Mouse (Mus musculus): ENCODE measurements around the gene Spns2. TPM values are rescaled to one million over a fixed set of nuclear protein-coding genes. Genes with fewer than 3 reads are reported as not detected.

Gene Spns2
- total RNA-seq, 1 experiment from 2014 or later: 3.3 TPM

DNA sequence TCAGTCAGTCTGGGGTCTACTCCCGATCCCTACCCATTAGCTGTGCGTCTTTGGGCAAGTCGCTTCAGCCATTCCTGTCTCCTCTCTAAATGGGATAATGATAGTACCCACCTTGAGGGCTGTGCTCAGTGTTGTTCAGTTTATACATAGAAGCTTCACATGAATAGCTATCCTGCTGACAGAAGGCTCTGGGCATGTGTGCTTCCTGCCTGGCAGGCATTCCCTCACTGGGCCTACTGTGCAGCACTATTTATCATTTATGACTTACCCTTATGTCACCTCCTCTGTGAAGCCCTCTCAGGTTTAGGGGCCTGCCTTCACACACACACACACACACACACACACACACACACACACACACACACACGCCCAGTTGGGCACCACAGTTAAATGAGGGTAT lies 10.4 kb upstream of the Spns2 start:
- no peak for DNase-seq

DNA sequence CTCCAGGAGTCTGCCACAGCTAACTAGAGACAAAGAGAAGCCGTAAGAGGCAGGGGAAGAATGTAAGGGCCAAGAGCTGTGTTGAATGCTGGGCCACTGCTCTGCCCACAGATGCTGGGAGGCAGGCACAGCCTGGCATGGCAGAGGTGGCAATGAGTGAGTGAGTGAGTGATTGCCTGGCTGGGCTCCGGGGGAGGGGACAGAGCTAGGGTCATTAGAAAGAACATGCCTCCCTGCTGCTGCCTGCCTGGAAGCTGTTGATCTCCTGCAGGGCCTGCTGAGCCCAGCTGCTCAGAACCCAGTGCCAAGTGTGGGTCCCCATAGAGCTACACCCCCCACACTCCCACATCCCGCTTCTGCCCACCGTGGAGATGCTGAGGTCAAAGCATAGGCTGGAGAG lies 7.7 kb upstream of the Spns2 start:
- DNase-seq: no peak

DNA sequence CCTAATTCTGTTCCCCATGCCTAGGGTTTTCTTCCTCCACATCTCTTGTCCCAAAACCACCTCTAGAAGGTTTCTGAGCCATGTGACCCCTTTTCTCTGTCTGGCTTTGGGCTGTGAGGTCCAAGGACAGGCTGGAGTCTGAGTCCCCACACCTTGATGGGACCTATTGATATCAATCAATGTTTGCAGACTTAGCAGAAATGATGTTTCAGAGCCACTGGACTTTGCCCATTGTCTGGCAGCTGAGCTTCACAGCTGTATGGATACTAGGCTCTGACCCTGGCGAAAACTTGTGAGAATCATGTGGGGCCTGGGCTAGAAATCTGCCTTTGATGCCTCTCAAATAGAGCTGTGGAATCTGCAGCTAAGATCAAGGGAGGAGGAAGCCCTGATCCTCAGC lies 7.1 kb upstream of the Spns2 start:
- DNase-seq: no peak

DNA sequence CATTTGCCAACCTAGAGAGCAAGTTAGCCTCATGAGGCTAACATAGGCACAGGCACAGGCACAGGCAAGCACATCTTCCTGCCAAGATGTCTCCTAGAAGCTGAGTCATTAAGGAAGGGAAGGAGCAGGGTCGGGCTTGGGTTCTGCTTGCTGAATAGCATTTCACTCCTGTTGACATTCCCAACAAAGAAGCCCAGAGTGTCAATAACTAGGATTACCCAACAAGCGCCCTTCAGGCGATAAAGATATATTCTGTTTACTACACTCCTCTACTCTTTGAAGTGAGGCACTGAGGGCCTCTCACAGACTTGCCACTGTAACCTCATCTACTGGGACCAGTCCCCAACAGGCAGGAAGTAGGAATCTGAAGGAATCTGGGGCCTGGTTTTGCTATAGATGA lies 6.4 kb upstream of the Spns2 start:
- no peak for DNase-seq

- DNase-seq: no peak
Observed at GRCm38 (mm10) chr11:72494046-72494988, 4.6 kb upstream of the Spns2 start.

GRCm38 (mm10) chr11:72491130-72491960 lies 1.6 kb upstream of the Spns2 start:
- no peak for DNase-seq

- no peak for DNase-seq
Observed at GRCm38 (mm10) chr11:72489397-72489796, 307 bp downstream of the Spns2 start.

DNA sequence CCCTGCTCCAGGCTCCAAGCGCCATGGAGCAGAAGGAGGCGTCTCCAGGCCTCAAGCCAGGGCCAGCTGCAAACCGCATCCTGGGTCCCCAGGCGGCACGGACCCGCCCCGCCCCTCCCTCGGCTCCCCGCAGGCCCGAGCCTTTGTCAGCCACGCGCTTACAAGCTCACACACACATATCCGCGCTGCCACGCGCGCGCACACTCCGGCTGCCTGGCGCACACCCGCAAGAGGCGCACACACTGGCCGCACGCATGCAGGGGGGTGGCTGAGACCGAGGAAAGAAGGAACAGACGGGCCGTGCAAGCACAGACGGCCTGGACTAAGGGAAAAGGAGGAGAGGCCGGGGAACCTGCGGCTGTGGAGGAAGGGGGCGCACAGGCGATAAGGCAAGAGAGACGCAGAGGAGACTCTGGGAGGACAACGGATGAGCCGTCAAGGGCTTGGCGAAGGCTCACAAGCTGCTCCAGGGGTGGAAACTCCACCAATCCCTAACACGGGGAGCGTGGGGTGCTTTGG lies 892 bp downstream of the Spns2 start:
- DNase-seq: peak; percentile 9

DNA sequence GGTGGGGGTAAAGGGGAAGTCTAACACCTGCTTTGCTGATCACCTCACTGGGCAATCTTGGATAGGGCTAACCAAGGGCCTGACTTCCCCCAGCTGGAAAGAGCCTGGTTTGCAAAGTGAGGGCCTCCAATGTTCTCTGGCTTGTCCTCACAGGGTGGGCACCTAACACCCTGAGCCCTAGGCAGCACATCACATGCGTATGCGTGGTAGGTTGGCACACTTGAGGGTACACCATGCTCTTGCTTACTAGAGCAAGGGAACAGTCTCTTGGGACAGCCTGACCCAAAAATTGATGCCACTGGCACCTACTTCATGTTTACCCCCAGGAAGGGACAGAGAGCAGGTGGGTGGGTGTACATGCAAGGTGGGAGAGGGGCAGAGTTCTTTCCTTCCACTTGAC lies 2.0 kb downstream of the Spns2 start:
- DNase-seq: no peak

- no peak for DNase-seq
Observed at GRCm38 (mm10) chr11:72487171-72487570, 2.5 kb downstream of the Spns2 start.

DNA sequence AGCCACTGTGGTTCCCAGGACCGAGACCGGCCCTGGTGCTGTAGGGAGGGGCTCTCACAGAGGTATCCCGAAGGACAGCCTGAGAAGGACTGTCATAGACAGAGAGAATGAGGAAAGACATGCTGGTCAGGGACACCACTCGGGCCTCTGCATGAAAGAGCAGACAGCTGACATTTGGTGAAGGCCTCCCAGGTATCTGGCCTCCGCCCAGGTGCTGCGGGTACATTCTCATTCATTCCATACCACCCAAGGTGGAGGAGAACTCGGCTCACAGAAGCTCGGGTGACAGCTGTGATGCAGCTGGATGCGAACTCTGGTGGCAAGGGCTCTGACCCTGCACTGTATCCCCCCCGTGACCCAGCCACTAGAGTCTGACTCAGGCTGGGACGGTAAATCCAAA lies 3.7 kb downstream of the Spns2 start:
- DNase-seq: no peak

DNA sequence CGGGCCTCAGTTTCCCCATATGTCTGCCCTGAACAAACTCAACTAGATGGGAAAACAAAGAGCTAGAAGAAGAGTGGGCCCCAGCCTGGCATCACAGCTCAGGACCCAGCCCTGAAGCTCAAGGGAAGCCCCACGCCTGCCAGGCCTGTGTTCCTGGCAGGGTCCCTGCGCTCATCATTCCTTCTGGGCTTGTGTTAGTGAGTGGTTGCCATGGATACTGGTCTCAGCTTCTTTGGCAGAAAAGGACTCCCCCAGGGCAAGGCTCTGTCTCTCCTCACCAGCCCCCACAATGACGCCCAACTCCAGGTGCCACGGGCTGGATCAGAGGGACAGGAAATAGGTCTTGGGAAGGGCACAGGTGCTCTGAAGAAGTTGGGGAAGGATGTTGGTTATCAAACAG lies 4.5 kb downstream of the Spns2 start:
- no peak for DNase-seq

DNA sequence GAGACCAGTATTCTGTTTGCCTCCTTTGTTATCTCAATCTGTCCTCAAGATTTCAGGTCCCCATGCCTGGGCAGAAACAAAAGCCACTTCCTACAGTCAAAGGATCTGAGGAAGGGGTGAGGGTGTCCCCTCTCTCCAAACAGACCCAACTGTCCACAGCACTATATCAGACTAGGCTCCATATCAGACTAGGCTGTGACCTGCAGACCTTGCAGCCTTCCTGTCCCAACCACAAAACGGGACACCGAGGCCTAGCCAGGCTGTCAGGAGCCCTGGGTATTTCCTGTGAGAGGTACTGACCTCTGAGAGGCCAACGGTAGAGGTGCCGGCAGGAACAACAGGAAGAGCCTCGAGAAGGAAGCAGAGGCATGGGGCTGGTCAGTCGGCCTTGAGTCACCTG lies 5.2 kb downstream of the Spns2 start:
- no peak for DNase-seq

- no peak for DNase-seq
Observed at GRCm38 (mm10) chr11:72481952-72482351, 7.8 kb downstream of the Spns2 start.

DNA sequence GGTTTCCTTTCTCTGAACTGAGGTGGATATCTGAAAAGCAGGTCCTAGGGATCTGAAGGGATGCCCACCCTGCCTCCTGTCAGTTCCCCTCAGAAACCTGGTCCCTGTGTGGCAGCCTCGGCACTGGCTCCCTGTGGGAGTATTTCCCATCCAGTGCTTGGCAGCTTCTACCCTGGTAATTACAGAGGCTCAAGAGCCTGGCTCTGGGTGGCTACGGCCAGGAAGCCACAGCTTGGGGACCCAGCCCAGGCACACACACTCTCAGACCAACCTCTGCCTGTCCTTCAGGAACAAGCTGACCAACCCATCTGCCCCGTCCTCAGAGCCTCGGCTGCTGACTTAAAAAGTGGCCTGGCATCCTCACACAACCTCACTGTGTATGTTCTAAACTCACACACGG lies 8.4 kb downstream of the Spns2 start:
- DNase-seq: no peak

DNA sequence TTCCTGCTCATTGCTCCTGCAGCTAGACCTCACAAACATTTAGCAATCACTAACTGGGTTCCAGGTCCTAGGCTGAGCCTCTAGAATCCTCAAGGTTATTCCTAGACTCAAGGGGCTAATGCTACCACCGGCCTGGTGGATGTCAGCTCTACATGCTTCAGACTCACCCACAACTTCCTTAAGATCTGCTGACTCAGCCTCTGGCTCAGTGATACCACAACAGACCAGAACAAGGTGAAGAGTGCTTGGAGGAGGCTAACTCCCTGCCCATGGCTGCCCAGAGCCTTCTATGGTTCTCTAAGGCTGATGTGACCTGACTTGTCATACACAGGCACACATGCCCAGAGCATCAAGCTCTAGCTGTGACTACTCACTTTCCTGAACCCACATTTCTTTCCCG lies 10.2 kb downstream of the Spns2 start:
- no peak for DNase-seq

DNA sequence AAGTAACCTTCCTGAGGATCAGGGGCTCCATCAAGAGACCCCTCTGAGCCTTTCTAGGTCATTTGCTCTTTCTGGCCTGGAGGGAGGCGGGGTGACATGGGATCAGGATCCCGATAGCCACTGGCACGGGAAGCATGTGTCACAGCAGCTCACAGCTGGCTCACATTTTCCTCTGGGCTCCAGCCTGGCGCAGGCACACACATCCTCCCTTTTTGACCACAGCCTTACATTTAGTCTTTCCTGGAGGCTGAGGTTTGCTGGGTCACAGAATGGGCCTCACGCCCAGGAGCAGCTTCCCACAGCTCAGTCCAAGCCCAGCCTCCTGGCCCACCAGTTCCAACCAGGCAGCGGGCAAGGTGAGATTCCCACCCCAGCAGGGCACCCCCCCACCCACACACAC lies 11.5 kb downstream of the Spns2 start:
- DNase-seq: no peak

DNA sequence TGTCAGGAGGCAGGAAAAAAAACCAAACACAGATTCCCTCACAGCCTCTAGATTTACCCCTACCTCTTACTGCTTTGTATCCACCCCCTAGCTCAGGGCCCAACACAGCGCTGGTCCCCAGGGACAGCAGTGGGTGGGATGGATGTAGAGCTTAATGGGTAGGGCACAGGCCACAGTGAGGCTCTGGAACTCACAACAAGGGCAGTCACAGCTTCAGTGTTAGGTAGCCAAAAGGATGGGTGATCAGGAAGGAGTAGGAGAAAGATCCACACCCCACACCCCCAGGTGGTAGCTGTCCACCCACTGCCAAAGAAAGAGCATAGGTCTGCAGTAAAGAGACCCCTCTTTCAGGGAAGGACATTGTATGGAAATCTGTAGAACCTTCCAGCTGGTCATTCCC lies 12.1 kb downstream of the Spns2 start:
- no peak for DNase-seq

DNA sequence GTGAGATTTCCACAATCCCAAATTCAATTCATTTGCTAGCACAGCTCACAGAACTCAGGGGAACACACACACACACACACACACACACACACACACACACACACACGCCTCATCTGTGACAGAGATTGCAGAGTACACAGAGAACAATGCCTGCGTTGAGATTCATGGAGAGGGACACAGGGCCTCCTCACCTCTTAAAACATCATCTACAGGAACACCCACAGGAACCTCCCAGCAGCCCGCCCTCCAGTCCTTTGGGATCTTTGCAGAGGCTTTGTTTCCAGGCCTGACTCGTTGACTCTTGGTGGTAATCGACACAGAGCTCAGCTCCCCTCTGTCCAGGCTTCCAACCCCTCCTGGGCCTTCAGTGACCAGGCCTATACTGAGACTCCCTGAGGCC lies 12.5 kb downstream of the Spns2 start:
- no peak for DNase-seq

DNA sequence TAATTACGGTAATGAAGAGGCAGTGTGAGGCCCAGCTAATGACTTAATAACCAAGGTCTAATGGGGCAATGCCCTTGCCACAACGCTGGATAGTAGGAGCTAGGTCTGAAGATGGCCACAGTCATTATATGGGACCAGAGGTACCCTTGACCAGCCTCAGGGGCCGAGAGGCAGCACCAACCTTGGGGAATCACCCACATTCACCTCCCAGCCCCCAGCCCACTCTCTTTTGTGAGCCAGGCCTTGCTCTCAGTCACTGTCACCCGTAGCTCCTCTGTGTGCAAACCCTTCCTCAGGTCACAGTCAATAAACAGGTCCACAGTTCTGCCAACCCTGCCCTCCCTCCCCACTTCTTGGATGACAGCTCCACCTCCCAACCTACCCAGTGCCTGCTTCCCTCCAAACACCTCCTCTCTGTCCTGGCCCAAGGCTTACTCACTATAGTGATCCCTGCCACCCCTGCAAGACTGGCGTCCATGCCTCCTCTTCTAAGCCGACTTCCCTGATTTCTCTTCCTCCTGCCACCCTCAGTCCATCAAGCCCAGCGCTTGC lies 13.6 kb downstream of the Spns2 start:
- no peak for DNase-seq

DNA sequence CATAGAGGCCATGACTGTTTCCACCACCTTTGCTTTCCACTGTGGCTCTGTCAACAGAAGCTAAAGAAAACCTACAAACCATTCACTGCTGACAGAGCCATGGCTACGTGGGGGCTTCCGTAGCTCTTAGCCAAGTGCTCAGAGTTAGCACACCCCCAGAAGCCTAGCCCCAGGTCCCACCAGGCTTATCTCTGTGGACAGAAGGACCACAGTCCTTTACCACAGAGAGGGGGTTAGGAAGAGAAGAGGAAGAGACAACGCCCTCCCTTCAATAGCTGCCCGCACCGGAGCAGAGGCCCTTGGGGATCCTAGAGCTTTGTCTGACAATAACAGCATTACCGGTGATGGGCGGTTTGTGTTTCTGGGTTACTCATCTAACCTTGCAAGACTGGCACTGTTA lies 14.3 kb downstream of the Spns2 start:
- no peak for DNase-seq

- no peak for DNase-seq
Observed at GRCm38 (mm10) chr11:72474926-72475325, 14.8 kb downstream of the Spns2 start.

GRCm38 (mm10) chr11:72473540-72473939 lies 16.2 kb downstream of the Spns2 start:
- no peak for DNase-seq
